Mouse (Mus musculus) stomach, adult 2 months (tissue): ENCODE measurements around the gene Mrgpra9. TPM values are rescaled to one million over a fixed set of nuclear protein-coding genes. Genes with fewer than 3 reads are reported as not detected.

Experiments
- polyA plus RNA-seq: library from polyadenylated mRNA; depleted of rRNA; stranded (reverse); fragments of >200 nt; gene quantifications from 2 replicates; pipeline ENCODE4 v1.2.3, GENCODE M21; 2012; rRNA removed

The Mrgpra9 gene
- polyA plus RNA-seq, result 0.09 and 0.13 TPM in 2 replicates

GRCm38 (mm10) chr7:47252770-47253169 lies at the start of gene Mrgpra9:
Gene Mrgpra9 (minus strand): TSS chr7:47252848.

DNA sequence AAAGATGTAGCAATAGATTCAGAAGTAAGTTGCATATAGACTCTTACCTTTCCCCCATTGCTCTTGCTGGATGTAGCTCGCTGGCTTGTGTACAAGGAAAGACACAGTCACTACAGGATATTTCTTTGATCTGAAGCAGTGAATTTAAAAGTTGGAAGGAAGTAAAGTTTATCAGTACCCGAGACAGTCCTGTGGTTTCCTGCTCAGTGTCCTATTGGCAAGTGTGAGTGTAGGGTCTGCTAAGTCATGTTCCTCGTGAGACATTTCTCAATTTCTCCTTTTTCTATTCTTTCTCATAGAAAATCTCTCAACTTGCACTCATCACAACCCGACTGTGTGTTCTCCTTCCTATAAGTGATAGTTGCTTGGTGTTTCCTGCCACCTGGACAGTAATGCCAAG lies 47.8 kb downstream of the Mrgpra9 start, which contains the start of gene Mrgpra6:
TSS of gene Mrgpra6 (minus strand) at position 91 of the 400 bp plus-strand sequence.

Other genes starting within 250 kb of the Mrgpra9 start
- 1.4 TPM in 2 replicates for gene Spty2d1, start 244.4 kb downstream of the Mrgpra9 start, polyA plus RNA-seq
- 14.1 and 25.7 TPM in 2 replicates for gene Tmem86a, start 202.2 kb downstream of the Mrgpra9 start, polyA plus RNA-seq
- 0.11 and 0.17 TPM in 2 replicates for gene Ptpn5, start 119.2 kb downstream of the Mrgpra9 start, polyA plus RNA-seq
- not detected in 2 replicates for gene Mrgpra6, start 47.9 kb downstream of the Mrgpra9 start, polyA plus RNA-seq
- gene Mrgpra1, start 101.4 kb upstream of the Mrgpra9 start, polyA plus RNA-seq, result not detected in 2 replicates
- not detected in 2 replicates for gene Mrgpra2a, start 199.3 kb upstream of the Mrgpra9 start, polyA plus RNA-seq